Mouse (Mus musculus) thymus, adult 18-20 months (tissue): ENCODE data around the gene Hbb-bt.
"Not testable (repeated sequence)": the region's sequence is repeated elsewhere in the genome, so short reads cannot be mapped to it uniquely, and the experiment has no call there.

Source experiments
- DNase-seq, 2 experiments: peaks; one replicate each; pipeline ENCODE4 v3.0.0; 2022; ENCODE audit warnings: mixed read lengths in 2 of 2

Hbb-bt gene

GRCm38 (mm10) chr7:103808120-103808519 lies 5.7 kb downstream of the Hbb-bt start:
- DNase-seq, result not testable (repeated sequence)

DNA sequence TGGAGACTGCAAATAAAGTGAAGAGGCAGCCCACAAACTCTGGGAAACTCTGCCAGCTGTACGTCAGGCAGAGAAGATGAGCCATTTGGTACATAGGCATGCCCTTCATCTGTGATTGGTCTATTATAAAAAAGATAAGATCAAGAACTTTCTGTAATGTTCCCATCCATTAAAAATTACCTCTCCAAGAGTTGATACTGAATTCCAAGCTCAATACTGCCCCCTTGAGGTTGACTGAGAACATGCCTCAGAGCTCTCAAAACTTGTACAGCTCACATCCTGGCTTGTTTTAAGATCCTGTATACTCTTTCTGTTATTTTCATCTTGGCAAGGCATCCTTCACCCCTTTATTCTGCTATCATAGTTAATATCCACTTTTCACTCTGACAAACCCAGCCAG lies 6.9 kb downstream of the Hbb-bt start:
- no peak for DNase-seq

DNA sequence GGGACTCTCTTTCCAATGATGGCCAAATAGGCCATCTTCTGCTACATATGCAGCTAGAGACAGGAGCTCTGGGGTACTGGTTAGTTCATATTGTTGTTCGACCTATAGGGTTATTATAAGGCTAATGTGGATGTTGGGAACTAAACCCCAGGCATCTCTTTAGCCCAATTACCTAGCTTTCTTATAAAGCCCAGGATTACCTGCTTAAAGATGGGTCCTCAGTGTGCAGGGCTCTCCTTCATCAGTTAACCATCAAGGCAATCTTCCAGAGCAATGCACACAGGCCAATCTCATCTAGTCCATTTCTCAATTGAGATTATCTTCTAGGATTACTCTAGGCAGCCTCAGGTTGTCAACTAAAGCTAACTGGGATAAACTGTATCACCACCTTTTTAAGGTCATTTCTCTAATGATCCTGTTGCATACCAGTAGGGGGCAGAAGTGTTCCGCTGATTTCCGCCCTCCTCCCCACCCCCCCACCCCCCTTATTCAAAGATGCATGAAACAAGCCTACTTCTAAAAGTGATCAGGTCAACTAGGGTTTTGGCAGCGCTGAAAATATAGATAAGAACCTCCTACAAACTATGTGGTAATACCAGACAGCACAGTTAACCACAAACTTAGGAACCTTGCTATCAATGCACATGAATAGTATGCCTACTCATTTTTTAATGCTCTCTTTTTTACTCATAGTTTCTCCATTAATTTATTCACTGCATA lies 21.0 kb downstream of the Hbb-bt start:
- DNase-seq, result no peak

DNA sequence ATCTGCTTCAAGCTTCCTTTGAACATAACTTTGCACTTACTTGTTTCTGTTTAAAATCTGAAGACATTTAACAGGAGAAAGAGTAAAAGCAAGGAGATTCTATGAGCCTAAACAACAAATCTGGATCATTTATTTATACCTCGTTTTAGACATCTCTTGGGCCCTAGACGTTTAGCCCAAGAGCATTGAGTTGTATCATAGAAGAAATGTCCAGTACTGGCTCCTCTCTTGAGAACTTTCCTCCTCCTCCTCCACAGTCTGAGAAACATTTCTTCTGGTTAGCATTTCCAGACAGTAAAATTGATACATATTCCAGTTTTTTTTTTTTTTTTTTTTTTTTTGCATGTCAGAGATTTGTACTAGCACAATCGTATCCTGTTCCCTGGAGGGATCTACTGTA lies 22.1 kb downstream of the Hbb-bt start, which contains the start of gene Olfr67:
Olfr67 (minus strand) TSS at position 101 of the 400 bp plus-strand sequence.
- no peak for DNase-seq

DNA sequence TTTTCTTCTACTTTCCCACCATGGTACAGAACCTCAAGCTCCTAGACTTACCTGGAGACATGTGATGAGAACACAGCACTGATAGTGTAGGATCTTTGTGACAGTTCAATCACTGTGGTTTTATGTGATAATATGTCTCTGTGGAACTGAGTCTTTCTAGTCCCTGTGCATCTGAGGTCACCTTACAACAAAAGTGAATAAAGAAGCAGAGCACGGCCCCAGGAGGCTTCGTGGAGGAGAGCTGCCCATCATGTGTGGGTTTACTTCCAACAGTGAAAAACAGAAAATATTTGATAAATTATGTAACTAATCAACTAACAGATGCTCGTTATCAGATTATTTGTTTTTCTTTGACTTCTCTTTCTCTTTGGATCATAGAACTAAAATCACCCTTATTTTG lies 34.2 kb downstream of the Hbb-bt start, which contains the start of gene Olfr68:
Olfr68 (minus strand) TSS at position 101 of the 400 bp plus-strand sequence.
- DNase-seq, result no peak

- DNase-seq, result not testable (repeated sequence)
Observed at GRCm38 (mm10) chr7:103777652-103778051, 36.1 kb downstream of the Hbb-bt start.

GRCm38 (mm10) chr7:103771494-103771893 lies 42.3 kb downstream of the Hbb-bt start, which contains the start of gene Olfr69:
Gene Olfr69, minus strand, starts transcription at chr7:103771594.
- DNase-seq, result no peak

DNA sequence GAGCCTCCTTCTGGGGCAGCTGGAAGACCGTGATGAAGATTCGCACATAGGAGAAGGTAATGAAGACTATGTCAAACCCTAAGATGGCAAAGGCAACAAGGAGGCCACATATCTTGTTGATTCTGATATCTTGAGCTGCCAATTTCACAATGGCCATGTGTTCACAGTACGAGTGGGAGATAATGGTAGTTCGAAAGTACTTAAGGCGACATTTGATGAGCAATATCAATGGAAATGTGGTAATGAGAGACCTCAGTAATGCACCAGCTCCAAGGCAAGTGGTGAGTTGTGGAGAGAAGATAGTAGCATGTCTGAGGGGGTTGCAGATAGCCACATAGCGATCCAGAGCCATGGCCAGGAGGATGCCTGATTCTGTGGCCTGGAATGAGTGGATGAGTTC lies 46.1 kb downstream of the Hbb-bt start:
- not testable (repeated sequence) for DNase-seq
